Mouse (Mus musculus): ENCODE data around the gene Tifab. TPM values are rescaled to one million over a fixed set of nuclear protein-coding genes. Genes with fewer than 3 reads are reported as not detected.

The Tifab gene
- 0.11 and 0.13 TPM in 2 replicates for polyA plus RNA-seq (2014; fragmentation: Nextera tagmentation; extraction: Ambion mirVana)

- 89% methylated on average over 16 of the region's 16 CpGs for WGBS
Measured at GRCm38 (mm10) chr13:56178416-56179035, at the start of gene Tifab. TSS of gene Tifab (minus strand) at chr13:56178885.

GRCm38 (mm10) chr13:56226175-56226954, 47.7 kb upstream of the Tifab start:
- no peaks in the 10 kb centered on the region for H3K36me3 ChIP-seq (ENCODE audit: control insufficient read depth, insufficient read depth, low read length)
- 0 out of 2 replicates have a peak overlapping the region, but pooled peaks have one; percentile 5 for H3K4me2 ChIP-seq (ENCODE audit: low read depth, low read length, severe bottlenecking)
- no peak overlapping the region for H3K9ac ChIP-seq (ENCODE audit: low read length)
- H3K9me3 ChIP-seq (ENCODE audit: control insufficient read depth, low read length): no peaks in the 10 kb centered on the region
- DNase-seq (ENCODE audit: low spot score) (no peak), ATAC-seq (replicated peaks; ENCODE audit: low FRiP score) (no peak)
- no peak overlapping the region for H3K27ac ChIP-seq (ENCODE audit: low read depth, low read length)
- 17% methylated on average over 10 of the region's 10 CpGs for WGBS
- peaks cover 35% of the 10 kb centered on the region for H3K27me3 ChIP-seq (ENCODE audit: control insufficient read depth, insufficient read depth, low read length)
- peaks cover 37% of the 10 kb centered on the region for H3K4me1 ChIP-seq (replicated peaks; ENCODE audit: control insufficient read depth, insufficient read depth, low read length)
- H3K4me3 ChIP-seq (ENCODE audit: low read depth, low read length): no peak overlapping the region

More at GRCm38 (mm10) chr13:56178416-56179035, at the start of gene Tifab:
- Histone ChIP-seq H3K9ac (ENCODE audit: low read length) (no peak within 1 kb of the TSS), H3K4me3 (ENCODE audit: low read depth, low read length) (no peak within 1 kb of the TSS), H3K27me3 (ENCODE audit: control insufficient read depth, insufficient read depth, low read length) (no peaks in the 10 kb centered on the region), H3K36me3 (ENCODE audit: control insufficient read depth, insufficient read depth, low read length) (no peaks in the 10 kb centered on the region), H3K9me3 (ENCODE audit: control insufficient read depth, low read length) (no peaks in the 10 kb centered on the region), H3K4me1 (replicated peaks; ENCODE audit: control insufficient read depth, insufficient read depth, low read length) (no peaks in the 10 kb centered on the region), H3K4me2 (ENCODE audit: low read depth, low read length, severe bottlenecking) (no peak within 1 kb of the TSS), H3K27ac (ENCODE audit: low read depth, low read length) (no peak within 1 kb of the TSS)
- ATAC-seq (replicated peaks; ENCODE audit: low FRiP score) (no peak), DNase-seq (ENCODE audit: low spot score) (no peak)

GRCm38 (mm10) chr13:56223625-56224024, 44.9 kb upstream of the Tifab start:
- H3K4me3 ChIP-seq (ENCODE audit: low read depth, low read length): no peak overlapping the region
- ATAC-seq (replicated peaks; ENCODE audit: low FRiP score) (no peak), DNase-seq (ENCODE audit: low spot score) (no peak)
- H3K9me3 ChIP-seq (ENCODE audit: control insufficient read depth, low read length): no peaks in the 10 kb centered on the region
- H3K4me2 ChIP-seq (ENCODE audit: low read depth, low read length, severe bottlenecking): 0 out of 2 replicates have a peak overlapping the region, but pooled peaks have one; percentile 21
- peaks cover 34% of the 10 kb centered on the region for H3K4me1 ChIP-seq (replicated peaks; ENCODE audit: control insufficient read depth, insufficient read depth, low read length)
- peaks cover 34% of the 10 kb centered on the region for H3K27me3 ChIP-seq (ENCODE audit: control insufficient read depth, insufficient read depth, low read length)
- no peak overlapping the region for H3K27ac ChIP-seq (ENCODE audit: low read depth, low read length)
- 2% methylated on average over 21 of the region's 21 CpGs for WGBS
- no peaks in the 10 kb centered on the region for H3K36me3 ChIP-seq (ENCODE audit: control insufficient read depth, insufficient read depth, low read length)
- H3K9ac ChIP-seq (ENCODE audit: low read length): peak overlapping the region; percentile 12; the same call in 1 of the 2 replicates

- Histone ChIP-seq H3K4me3 (ENCODE audit: low read depth, low read length) (no peak overlapping the region), H3K27ac (ENCODE audit: low read depth, low read length) (peak overlapping the region; percentile 98; the same call in 1 of the 2 replicates), H3K9ac (ENCODE audit: low read length) (peak overlapping the region; percentile 67; the same call in 1 of the 2 replicates), H3K36me3 (ENCODE audit: control insufficient read depth, insufficient read depth, low read length) (no peaks in the 10 kb centered on the region), H3K4me1 (replicated peaks; ENCODE audit: control insufficient read depth, insufficient read depth, low read length) (peaks cover 30% of the 10 kb centered on the region), H3K9me3 (ENCODE audit: control insufficient read depth, low read length) (no peaks in the 10 kb centered on the region), H3K4me2 (ENCODE audit: low read depth, low read length, severe bottlenecking) (peak overlapping the region; percentile 71; the same call in 1 of the 2 replicates), H3K27me3 (ENCODE audit: control insufficient read depth, insufficient read depth, low read length) (peaks cover 36% of the 10 kb centered on the region)
- WGBS: 7% methylated on average over 4 of the region's 4 CpGs
- DNase-seq (ENCODE audit: low spot score) (no peak), ATAC-seq (replicated peaks; ENCODE audit: low FRiP score) (no peak)
Measured at GRCm38 (mm10) chr13:56222849-56223246, 44.2 kb upstream of the Tifab start.

GRCm38 (mm10) chr13:56221995-56222848, 43.5 kb upstream of the Tifab start:
- Histone ChIP-seq H3K4me1 (replicated peaks; ENCODE audit: control insufficient read depth, insufficient read depth, low read length) (peaks cover 30% of the 10 kb centered on the region), H3K4me2 (ENCODE audit: low read depth, low read length, severe bottlenecking) (peak overlapping the region; percentile 71), H3K4me3 (ENCODE audit: low read depth, low read length) (peak overlapping the region; percentile 25; the same call in 1 of the 2 replicates), H3K27me3 (ENCODE audit: control insufficient read depth, insufficient read depth, low read length) (peaks cover 37% of the 10 kb centered on the region), H3K9me3 (ENCODE audit: control insufficient read depth, low read length) (no peaks in the 10 kb centered on the region), H3K27ac (ENCODE audit: low read depth, low read length) (peak overlapping the region; percentile 98), H3K9ac (ENCODE audit: low read length) (peak overlapping the region; percentile 67), H3K36me3 (ENCODE audit: control insufficient read depth, insufficient read depth, low read length) (no peaks in the 10 kb centered on the region)
- ATAC-seq (replicated peaks; ENCODE audit: low FRiP score) (peak; percentile 70), DNase-seq (ENCODE audit: low spot score) (peak; percentile 83)
- under 1% methylated on average over 50 of the region's 50 CpGs for WGBS

- H3K9ac ChIP-seq (ENCODE audit: low read length): peak overlapping the region; percentile 67
- no peaks in the 10 kb centered on the region for H3K36me3 ChIP-seq (ENCODE audit: control insufficient read depth, insufficient read depth, low read length)
- peak overlapping the region; percentile 25 for H3K4me3 ChIP-seq (ENCODE audit: low read depth, low read length)
- H3K4me2 ChIP-seq (ENCODE audit: low read depth, low read length, severe bottlenecking): peak overlapping the region; percentile 71
- no peaks in the 10 kb centered on the region for H3K9me3 ChIP-seq (ENCODE audit: control insufficient read depth, low read length)
- DNase-seq (ENCODE audit: low spot score) (peak; percentile 95), ATAC-seq (replicated peaks; ENCODE audit: low FRiP score) (peak; percentile 88)
- peaks cover 37% of the 10 kb centered on the region for H3K27me3 ChIP-seq (ENCODE audit: control insufficient read depth, insufficient read depth, low read length)
- H3K4me1 ChIP-seq (replicated peaks; ENCODE audit: control insufficient read depth, insufficient read depth, low read length): peaks cover 36% of the 10 kb centered on the region
- peak overlapping the region; percentile 98 for H3K27ac ChIP-seq (ENCODE audit: low read depth, low read length)
- under 1% methylated on average over 46 of the region's 46 CpGs for WGBS
Measured at GRCm38 (mm10) chr13:56221129-56221910, 42.6 kb upstream of the Tifab start.

GRCm38 (mm10) chr13:56219254-56219653, 40.6 kb upstream of the Tifab start:
- ATAC-seq (replicated peaks; ENCODE audit: low FRiP score) (no peak), DNase-seq (ENCODE audit: low spot score) (peak; percentile 48)
- Histone ChIP-seq H3K27ac (ENCODE audit: low read depth, low read length) (no peak overlapping the region; the same call in 1 of the 2 replicates), H3K9ac (ENCODE audit: low read length) (no peak overlapping the region), H3K4me2 (ENCODE audit: low read depth, low read length, severe bottlenecking) (no peak overlapping the region), H3K27me3 (ENCODE audit: control insufficient read depth, insufficient read depth, low read length) (peaks cover 26% of the 10 kb centered on the region), H3K36me3 (ENCODE audit: control insufficient read depth, insufficient read depth, low read length) (no peaks in the 10 kb centered on the region), H3K4me3 (ENCODE audit: low read depth, low read length) (no peak overlapping the region), H3K9me3 (ENCODE audit: control insufficient read depth, low read length) (no peaks in the 10 kb centered on the region), H3K4me1 (replicated peaks; ENCODE audit: control insufficient read depth, insufficient read depth, low read length) (peaks cover 44% of the 10 kb centered on the region)
- 56% methylated on average over 9 of the region's 9 CpGs for WGBS

Measured in forebrain, embryonic 11.5 days (tissue).